Mouse (Mus musculus) hindbrain, embryonic 10.5 days (tissue): ENCODE measurements around the gene Parp4. TPM values are rescaled to one million over a fixed set of nuclear protein-coding genes. Genes with fewer than 3 reads are reported as not detected.
A peak's percentile ranks its signal among the peaks of the same experiment; 100 is the strongest.

Experiments used
- DNase-seq: peaks from one replicate; pipeline ENCODE4 v3.0.0-alpha.2; 2017; ENCODE audit warnings: low spot score
- H3K27ac ChIP-seq: fragments of 300-500 bp; sonication (generic); 2 replicates; pipeline ENCODE4 v1.5.1; 2016; ENCODE audit warnings: mild to moderate bottlenecking, moderate library complexity
- H3K27me3 ChIP-seq: fragments of 300-500 bp; sonication (generic); 2 replicates; pipeline ENCODE4 v1.6.1; 2016; ENCODE audit warnings: mild to moderate bottlenecking; ENCODE audit not compliant: poor library complexity, insufficient read depth, severe bottlenecking
- H3K36me3 ChIP-seq: fragments of 300-500 bp; sonication (generic); 2 replicates; pipeline ENCODE4 v1.6.1; 2016; ENCODE audit warnings: mild to moderate bottlenecking, moderate library complexity
- H3K4me1 ChIP-seq: fragments of 300-500 bp; sonication (generic); replicated peaks from 2 replicates; pipeline ENCODE4 v1.6.1; 2016; ENCODE audit warnings: mild to moderate bottlenecking
- H3K4me3 ChIP-seq: fragments of 300-500 bp; sonication (generic); 2 replicates; pipeline ENCODE4 v1.5.1; 2016; ENCODE audit warnings: mild to moderate bottlenecking, moderate library complexity
- H3K9me3 ChIP-seq: fragments of 300-500 bp; sonication (generic); 2 replicates; pipeline ENCODE4 v1.6.1; 2016; ENCODE audit warnings: mild to moderate bottlenecking, moderate library complexity
- WGBS: fragments of 180-500 bp; shearing (Covaris S2); methylation state at CpG from one replicate; pipeline ENCODE4 v1.1.7; 2016; 5-methylcytosine and 5-hydroxymethylcytosine counted together
- polyA plus RNA-seq: library from polyadenylated mRNA; unstranded; fragments of >200 nt; fragmentation: Nextera tagmentation; extraction: Ambion mirVana; gene quantifications from 2 replicates; pipeline ENCODE4 v1.2.1, GENCODE M21; 2016

Parp4 gene
- 1.7 and 2.0 TPM in 2 replicates for polyA plus RNA-seq

- H3K4me1 ChIP-seq: peaks cover 20% of the 10 kb centered on the region
- H3K27me3 ChIP-seq: no peaks in the 10 kb centered on the region
- H3K9me3 ChIP-seq: no peaks in the 10 kb centered on the region
- peak within 1 kb of the TSS; percentile 59 for H3K4me3 ChIP-seq
- no peaks in the 10 kb centered on the region for H3K36me3 ChIP-seq
- H3K27ac ChIP-seq: peak within 1 kb of the TSS; percentile 75
- WGBS: under 1% methylated on average over 24 of the region's 24 CpGs
- peak; percentile 66 for DNase-seq
Observed at GRCm38 (mm10) chr14:56575416-56575815, at the start of gene Parp4, which contains the start of gene Cenpj. Gene Parp4 (plus strand): TSS chr14:56575619. Gene Cenpj (minus strand): TSS chr14:56575425.

GRCm38 (mm10) chr14:56530788-56531187 is 44.6 kb upstream of the Parp4 start:
- Histone ChIP-seq H3K4me3 (no peak overlapping the region), H3K4me1 (no peaks in the 10 kb centered on the region), H3K27ac (no peak overlapping the region), H3K27me3 (no peaks in the 10 kb centered on the region), H3K9me3 (no peaks in the 10 kb centered on the region), H3K36me3 (peaks cover 84% of the 10 kb centered on the region)
- 80% methylated on average over 2 of the region's 2 CpGs for WGBS
- DNase-seq: no peak

- peaks cover 49% of the 10 kb centered on the region for H3K36me3 ChIP-seq
- H3K27me3 ChIP-seq: no peaks in the 10 kb centered on the region
- H3K4me1 ChIP-seq: no peaks in the 10 kb centered on the region
- DNase-seq: no peak
- no peak overlapping the region for H3K27ac ChIP-seq
- no peaks in the 10 kb centered on the region for H3K9me3 ChIP-seq
- 98% methylated on average over 1 of the region's 1 CpGs for WGBS
- H3K4me3 ChIP-seq: no peak overlapping the region
Observed at GRCm38 (mm10) chr14:56544946-56545345, 30.5 kb upstream of the Parp4 start.

GRCm38 (mm10) chr14:56545491-56545890 is 29.9 kb upstream of the Parp4 start:
- 94% methylated on average over 4 of the region's 4 CpGs for WGBS

GRCm38 (mm10) chr14:56550960-56551359 is 24.5 kb upstream of the Parp4 start:
- peaks cover 79% of the 10 kb centered on the region for H3K36me3 ChIP-seq
- WGBS: 89% methylated on average over 4 of the region's 4 CpGs

More at GRCm38 (mm10) chr14:56545491-56545890, 29.9 kb upstream of the Parp4 start:
- Histone ChIP-seq H3K4me3 (no peak overlapping the region), H3K27me3 (no peaks in the 10 kb centered on the region), H3K9me3 (no peaks in the 10 kb centered on the region), H3K36me3 (peaks cover 53% of the 10 kb centered on the region), H3K27ac (no peak overlapping the region), H3K4me1 (no peaks in the 10 kb centered on the region)
- no peak for DNase-seq

GRCm38 (mm10) chr14:56552924-56553323 is 22.5 kb upstream of the Parp4 start:
- DNase-seq: no peak
- H3K4me1 ChIP-seq: no peaks in the 10 kb centered on the region
- H3K9me3 ChIP-seq: no peaks in the 10 kb centered on the region
- no peak overlapping the region for H3K4me3 ChIP-seq
- H3K36me3 ChIP-seq: peaks cover 82% of the 10 kb centered on the region
- 89% methylated on average over 6 of the region's 6 CpGs for WGBS
- no peaks in the 10 kb centered on the region for H3K27me3 ChIP-seq
- H3K27ac ChIP-seq: no peak overlapping the region

More at GRCm38 (mm10) chr14:56550960-56551359, 24.5 kb upstream of the Parp4 start:
- Histone ChIP-seq H3K27me3 (no peaks in the 10 kb centered on the region), H3K4me1 (no peaks in the 10 kb centered on the region), H3K27ac (no peak overlapping the region), H3K4me3 (no peak overlapping the region), H3K9me3 (no peaks in the 10 kb centered on the region)
- DNase-seq: no peak

GRCm38 (mm10) chr14:56553331-56553730 is 22.1 kb upstream of the Parp4 start:
- H3K27ac ChIP-seq: no peak overlapping the region
- WGBS: 94% methylated on average over 7 of the region's 7 CpGs
- DNase-seq: no peak
- H3K9me3 ChIP-seq: no peaks in the 10 kb centered on the region
- H3K4me3 ChIP-seq: no peak overlapping the region
- peaks cover 86% of the 10 kb centered on the region for H3K36me3 ChIP-seq
- H3K4me1 ChIP-seq: no peaks in the 10 kb centered on the region
- H3K27me3 ChIP-seq: no peaks in the 10 kb centered on the region

- Histone ChIP-seq H3K4me1 (no peaks in the 10 kb centered on the region), H3K9me3 (no peaks in the 10 kb centered on the region), H3K27me3 (no peaks in the 10 kb centered on the region), H3K27ac (no peak overlapping the region), H3K36me3 (peaks cover 85% of the 10 kb centered on the region), H3K4me3 (no peak overlapping the region)
- WGBS: 95% methylated on average over 2 of the region's 2 CpGs
- DNase-seq: no peak
Observed at GRCm38 (mm10) chr14:56554716-56555115, 20.7 kb upstream of the Parp4 start.

GRCm38 (mm10) chr14:56559134-56559533 is 16.3 kb upstream of the Parp4 start:
- WGBS: 93% methylated on average over 3 of the region's 3 CpGs
- H3K36me3 ChIP-seq: peaks cover 79% of the 10 kb centered on the region
- H3K9me3 ChIP-seq: no peaks in the 10 kb centered on the region

GRCm38 (mm10) chr14:56567476-56567875 is 7.9 kb upstream of the Parp4 start:
- no peak for DNase-seq
- Histone ChIP-seq H3K27ac (no peak overlapping the region), H3K4me1 (peaks cover 19% of the 10 kb centered on the region), H3K4me3 (no peak overlapping the region), H3K9me3 (no peaks in the 10 kb centered on the region), H3K36me3 (peaks cover 32% of the 10 kb centered on the region), H3K27me3 (no peaks in the 10 kb centered on the region)
- 86% methylated on average over 7 of the region's 7 CpGs for WGBS

More at GRCm38 (mm10) chr14:56559134-56559533, 16.3 kb upstream of the Parp4 start:
- no peak for DNase-seq
- no peaks in the 10 kb centered on the region for H3K4me1 ChIP-seq
- no peak overlapping the region for H3K27ac ChIP-seq
- no peaks in the 10 kb centered on the region for H3K27me3 ChIP-seq
- H3K4me3 ChIP-seq: no peak overlapping the region

- Histone ChIP-seq H3K4me1 (peaks cover 22% of the 10 kb centered on the region), H3K9me3 (no peaks in the 10 kb centered on the region), H3K27me3 (no peaks in the 10 kb centered on the region), H3K4me3 (no peak overlapping the region), H3K36me3 (peaks cover 19% of the 10 kb centered on the region), H3K27ac (no peak overlapping the region)
- WGBS: 87% methylated on average over 4 of the region's 4 CpGs
- DNase-seq: no peak
Observed at GRCm38 (mm10) chr14:56569041-56569440, 6.4 kb upstream of the Parp4 start.

- Histone ChIP-seq H3K4me3 (peak overlapping the region; percentile 81), H3K27me3 (no peaks in the 10 kb centered on the region), H3K4me1 (peaks cover 30% of the 10 kb centered on the region), H3K9me3 (no peaks in the 10 kb centered on the region), H3K36me3 (peaks cover 4% of the 10 kb centered on the region), H3K27ac (peak overlapping the region; percentile 91)
- under 1% methylated on average over 59 of the region's 59 CpGs for WGBS
- DNase-seq: peak; percentile 98
Observed at GRCm38 (mm10) chr14:56571310-56572093, 3.9 kb upstream of the Parp4 start.

GRCm38 (mm10) chr14:56572546-56572945 is 2.9 kb upstream of the Parp4 start:
- H3K9me3 ChIP-seq: no peaks in the 10 kb centered on the region
- no peaks in the 10 kb centered on the region for H3K36me3 ChIP-seq
- peaks cover 30% of the 10 kb centered on the region for H3K4me1 ChIP-seq
- peak overlapping the region; percentile 81 for H3K4me3 ChIP-seq
- WGBS: 74% methylated on average over 2 of the region's 2 CpGs
- H3K27me3 ChIP-seq: no peaks in the 10 kb centered on the region
- H3K27ac ChIP-seq: peak overlapping the region; percentile 91
- DNase-seq: no peak
